Mouse (Mus musculus) liver, postnatal 0 days (tissue): Measurements from ENCODE around the gene Ddx54. TPM values are rescaled to one million over a fixed set of nuclear protein-coding genes. Genes with fewer than 3 reads are reported as not detected.
A peak's percentile ranks its signal among the peaks of the same experiment; 100 is the strongest.

Experiments
- ATAC-seq: fragments of 200-750 bp; cut with Nextera tagmentation; 2 replicates; pipeline ENCODE4 v1.8.0; 2017; ENCODE audit warnings: mild to moderate bottlenecking, moderate library complexity
- DNase-seq: peaks from one replicate; pipeline ENCODE4 v3.0.0-alpha.2; 2016
- H3K27ac ChIP-seq: fragments of 300-500 bp; sonication (generic); 2 replicates; pipeline ENCODE4 v1.5.1; 2014; ENCODE audit warnings: antibody characterized with exemption, moderate library complexity, mild to moderate bottlenecking, low read depth
- H3K27me3 ChIP-seq: fragments of 300-500 bp; sonication (generic); 2 replicates; pipeline ENCODE4 v1.6.1; 2014; ENCODE audit warnings: low read length, control low read depth, mixed read lengths; ENCODE audit not compliant: insufficient read depth
- H3K36me3 ChIP-seq: fragments of 300-500 bp; sonication (generic); replicated peaks from 2 replicates; pipeline ENCODE4 v1.6.1; 2014; ENCODE audit warnings: mild to moderate bottlenecking, control low read depth, low read length, moderate library complexity, mixed read lengths; ENCODE audit not compliant: insufficient read depth
- H3K4me1 ChIP-seq: fragments of 300-500 bp; sonication (generic); 2 replicates; pipeline ENCODE4 v1.6.1; 2014; ENCODE audit warnings: antibody characterized with exemption, mild to moderate bottlenecking, control low read depth; ENCODE audit not compliant: insufficient read depth
- H3K4me2 ChIP-seq: fragments of 300-500 bp; sonication (generic); 2 replicates; pipeline ENCODE4 v1.6.1; 2014; ENCODE audit warnings: low read depth, mild to moderate bottlenecking, low read length, moderate library complexity, mixed read lengths
- H3K4me3 ChIP-seq: fragments of 300-500 bp; sonication (generic); 2 replicates; pipeline ENCODE4 v1.5.1; 2014; ENCODE audit warnings: low read depth, low read length
- H3K9ac ChIP-seq: fragments of 300-500 bp; sonication (generic); replicated peaks from 2 replicates; pipeline ENCODE4 v1.6.1; 2014; ENCODE audit warnings: mild to moderate bottlenecking, moderate library complexity
- H3K9me3 ChIP-seq: fragments of 300-500 bp; sonication (generic); 2 replicates; pipeline ENCODE4 v1.6.1; 2016; ENCODE audit warnings: mild to moderate bottlenecking, control low read depth, low read length, mixed read lengths
- CTCF ChIP-seq: sonication (generic); IDR thresholded peaks from 2 replicates; pipeline ENCODE4 v1.5.1; 2016; ENCODE audit warnings: antibody characterized with exemption, low read depth
- EP300 ChIP-seq: IDR thresholded peaks from 2 replicates; pipeline ENCODE4 v1.6.1; 2016; ENCODE audit warnings: antibody characterized with exemption, low read depth, mild to moderate bottlenecking
- WGBS: fragments of 180-500 bp; shearing (Covaris S2); extraction: QIAGEN DNeasy Blood & Tissue Kit; methylation state at CpG from one replicate; pipeline ENCODE4 v1.1.7; 2014; ENCODE audit not compliant: insufficient replicate concordance; 5-methylcytosine and 5-hydroxymethylcytosine counted together
- polyA plus RNA-seq: library from polyadenylated mRNA; unstranded; fragments of >200 nt; fragmentation: Nextera tagmentation; extraction: Ambion mirVana; gene quantifications from 2 replicates; pipeline ENCODE4 v1.2.1, GENCODE M21; 2015

Gene Ddx54
- polyA plus RNA-seq: 14.0 and 15.1 TPM in 2 replicates

GRCm38 (mm10) chr5:120612442-120612821 lies at the start of gene Ddx54, which contains the start of gene Rita1:
Ddx54 (plus strand) TSS chr5:120612739.
Rita1 (minus strand) TSS chr5:120612589.
- peak; percentile 97 for DNase-seq
- TF ChIP-seq EP300 (no peak), CTCF (no peak)
- Histone ChIP-seq H3K4me2 (peak within 1 kb of the TSS; percentile 94), H3K9me3 (no peaks in the 10 kb centered on the region), H3K27ac (peak within 1 kb of the TSS; percentile 82), H3K27me3 (no peaks in the 10 kb centered on the region), H3K36me3 (peaks cover 15% of the 10 kb centered on the region), H3K9ac (peak within 1 kb of the TSS; percentile 71), H3K4me3 (peak within 1 kb of the TSS; percentile 73), H3K4me1 (peaks cover 19% of the 10 kb centered on the region)
- whole genome bisulfite sequencing: 0% methylated on average over 22 of the region's 22 CpGs
- peak; percentile 77 for ATAC-seq

- Histone ChIP-seq H3K4me2 (peak overlapping the region; percentile 19; the same call in 1 of the 2 replicates), H3K27me3 (no peaks in the 10 kb centered on the region), H3K9ac (peak overlapping the region; percentile 38; the same call in 1 of the 2 replicates), H3K36me3 (no peaks in the 10 kb centered on the region), H3K4me3 (no peak overlapping the region), H3K4me1 (peaks cover 62% of the 10 kb centered on the region), H3K27ac (peak overlapping the region; percentile 91), H3K9me3 (no peaks in the 10 kb centered on the region)
- TF ChIP-seq EP300 (no peak), CTCF (no peak)
- DNase-seq (peak; percentile 47), ATAC-seq (no peak)
- WGBS: 47% methylated on average over 28 of the region's 28 CpGs
Measured at GRCm38 (mm10) chr5:120562956-120563913, 49.3 kb upstream of the Ddx54 start.

- Histone ChIP-seq H3K36me3 (no peaks in the 10 kb centered on the region), H3K27ac (peak overlapping the region; percentile 91), H3K27me3 (no peaks in the 10 kb centered on the region), H3K9ac (no peak overlapping the region), H3K4me3 (no peak overlapping the region), H3K4me2 (no peak overlapping the region), H3K4me1 (peaks cover 60% of the 10 kb centered on the region), H3K9me3 (no peaks in the 10 kb centered on the region)
- no peak for ATAC-seq
- no peak for TF ChIP-seq EP300
- no peak for TF ChIP-seq CTCF
- no peak for DNase-seq
- 36% methylated on average over 4 of the region's 4 CpGs for WGBS
Measured at GRCm38 (mm10) chr5:120563914-120564311, 48.6 kb upstream of the Ddx54 start.

GRCm38 (mm10) chr5:120565171-120565905 lies 47.2 kb upstream of the Ddx54 start:
- Histone ChIP-seq H3K9ac (peak overlapping the region; percentile 38; the same call in 1 of the 2 replicates), H3K27me3 (no peaks in the 10 kb centered on the region), H3K27ac (peak overlapping the region; percentile 88), H3K36me3 (0 out of 2 replicates have a peak, but pooled peaks cover 3% of the 10 kb centered on the region), H3K4me2 (peak overlapping the region; percentile 37; the same call in 1 of the 2 replicates), H3K9me3 (no peaks in the 10 kb centered on the region), H3K4me1 (peaks cover 60% of the 10 kb centered on the region), H3K4me3 (no peak overlapping the region)
- no peak for TF ChIP-seq CTCF
- TF ChIP-seq EP300: peak; percentile 62; the same call in 1 of the 2 replicates
- peak; percentile 77 for ATAC-seq
- WGBS: 61% methylated on average over 15 of the region's 15 CpGs
- peak; percentile 64 for DNase-seq

GRCm38 (mm10) chr5:120566101-120566500 lies 46.4 kb upstream of the Ddx54 start:
- Histone ChIP-seq H3K27ac (peak overlapping the region; percentile 88), H3K27me3 (no peaks in the 10 kb centered on the region), H3K36me3 (0 out of 2 replicates have a peak, but pooled peaks cover 3% of the 10 kb centered on the region), H3K4me3 (no peak overlapping the region), H3K4me2 (no peak overlapping the region), H3K4me1 (peaks cover 61% of the 10 kb centered on the region), H3K9me3 (no peaks in the 10 kb centered on the region), H3K9ac (peak overlapping the region; percentile 38; the same call in 1 of the 2 replicates)
- DNase-seq (no peak), ATAC-seq (no peak)
- 80% methylated on average over 5 of the region's 5 CpGs for WGBS
- TF ChIP-seq CTCF: no peak
- no peak for TF ChIP-seq EP300

GRCm38 (mm10) chr5:120566681-120567252 lies 45.8 kb upstream of the Ddx54 start:
- Histone ChIP-seq H3K27me3 (no peaks in the 10 kb centered on the region), H3K4me1 (peaks cover 64% of the 10 kb centered on the region), H3K4me3 (no peak overlapping the region), H3K27ac (peak overlapping the region; percentile 88), H3K4me2 (no peak overlapping the region), H3K9me3 (no peaks in the 10 kb centered on the region), H3K9ac (peak overlapping the region; percentile 51; the same call in 1 of the 2 replicates), H3K36me3 (0 out of 2 replicates have a peak, but pooled peaks cover 3% of the 10 kb centered on the region)
- DNase-seq (no peak), ATAC-seq (peak; percentile 10)
- TF ChIP-seq EP300 (no peak), CTCF (no peak)
- WGBS: 71% methylated on average over 9 of the region's 9 CpGs
